Mouse (Mus musculus): ENCODE data around the gene Cep152. TPM values are rescaled to one million over a fixed set of nuclear protein-coding genes. Genes with fewer than 3 reads are reported as not detected.
A peak's percentile ranks its signal among the peaks of the same experiment; 100 is the strongest.

Gene Cep152
- polyA plus RNA-seq, 1 experiment from 2014 or later = 2.8 TPM

DNA sequence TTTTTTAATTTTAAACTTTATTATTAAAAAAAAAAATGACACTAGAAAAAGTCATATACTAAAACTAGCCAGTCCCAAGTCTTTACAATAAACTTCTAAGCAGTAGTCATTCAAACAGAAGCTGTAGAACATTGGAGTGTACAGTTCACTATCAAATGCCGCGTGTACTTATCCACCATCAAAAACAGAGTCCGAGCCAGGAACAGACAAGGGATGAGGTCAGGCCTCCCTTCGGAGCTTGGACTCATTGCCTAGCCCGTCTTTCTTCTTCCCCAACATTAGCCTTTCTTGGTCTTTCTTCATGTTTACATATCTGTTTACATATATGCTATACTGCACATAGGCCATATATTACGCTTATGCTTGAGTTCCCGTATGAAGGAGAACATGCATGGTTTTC is 9.5 kb downstream of the Cep152 start:
- Histone ChIP-seq H3K4me2 (replicated peaks) (no peak overlapping the region), H3K9me3 (ENCODE audit: control insufficient read depth, low read length) (no peaks in the 10 kb centered on the region), H3K9ac (no peak overlapping the region), H3K27ac (no peak overlapping the region), H3K4me3 (replicated peaks; ENCODE audit: low read length) (no peak overlapping the region), H3K4me1 (replicated peaks; ENCODE audit: control insufficient read depth, insufficient read depth, low read length) (no peaks in the 10 kb centered on the region), H3K27me3 (ENCODE audit: control insufficient read depth, insufficient read depth, low read length) (no peaks in the 10 kb centered on the region), H3K36me3 (replicated peaks; ENCODE audit: control insufficient read depth, insufficient read depth) (peaks cover 48% of the 10 kb centered on the region)
- no peak for DNase-seq (ENCODE audit: low spot score)
- WGBS = 97% methylated on average over 7 of the region's 7 CpGs
- ATAC-seq (ENCODE audit: low FRiP score) = no peak

DNA sequence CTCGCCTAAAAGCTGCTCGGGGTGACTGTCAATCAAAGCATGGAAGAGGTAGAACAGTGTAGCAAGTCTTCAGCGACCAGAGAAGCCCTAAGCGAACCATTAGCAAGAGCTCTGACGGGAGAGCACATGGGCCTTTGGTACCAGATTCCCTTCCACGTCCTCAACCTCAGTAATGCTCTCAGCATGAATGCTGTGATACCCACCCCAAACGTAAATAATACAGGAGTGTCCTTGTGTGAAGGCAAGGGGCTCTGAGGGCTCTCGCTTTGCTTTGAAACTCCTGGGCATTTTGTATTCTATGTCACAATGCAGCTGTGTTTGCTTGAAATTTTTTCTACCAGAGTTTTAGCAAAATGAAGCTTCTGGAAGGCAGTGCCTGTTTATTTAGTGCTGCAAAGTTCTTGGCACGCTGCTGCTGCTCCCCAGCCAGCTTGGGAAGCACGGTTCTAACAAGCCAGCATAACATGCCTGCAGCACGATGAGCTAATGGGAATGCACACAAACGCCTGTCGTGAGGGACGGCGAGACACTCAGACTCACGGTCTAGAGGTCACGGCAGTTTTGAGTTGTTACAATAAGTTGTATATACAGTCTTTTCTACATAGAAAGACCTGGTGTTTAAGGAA is 18.6 kb downstream of the Cep152 start:
- Histone ChIP-seq H3K4me3 (replicated peaks; ENCODE audit: low read length) (no peak overlapping the region), H3K9me3 (ENCODE audit: control insufficient read depth, low read length) (no peaks in the 10 kb centered on the region), H3K9ac (no peak overlapping the region), H3K4me2 (replicated peaks) (no peak overlapping the region), H3K4me1 (replicated peaks; ENCODE audit: control insufficient read depth, insufficient read depth, low read length) (no peaks in the 10 kb centered on the region), H3K27me3 (ENCODE audit: control insufficient read depth, insufficient read depth, low read length) (no peaks in the 10 kb centered on the region), H3K27ac (no peak overlapping the region), H3K36me3 (replicated peaks; ENCODE audit: control insufficient read depth, insufficient read depth) (peaks cover 34% of the 10 kb centered on the region)
- WGBS = 82% methylated on average over 17 of the region's 17 CpGs
- no peak for ATAC-seq (ENCODE audit: low FRiP score)
- DNase-seq (ENCODE audit: low spot score) = no peak

DNA sequence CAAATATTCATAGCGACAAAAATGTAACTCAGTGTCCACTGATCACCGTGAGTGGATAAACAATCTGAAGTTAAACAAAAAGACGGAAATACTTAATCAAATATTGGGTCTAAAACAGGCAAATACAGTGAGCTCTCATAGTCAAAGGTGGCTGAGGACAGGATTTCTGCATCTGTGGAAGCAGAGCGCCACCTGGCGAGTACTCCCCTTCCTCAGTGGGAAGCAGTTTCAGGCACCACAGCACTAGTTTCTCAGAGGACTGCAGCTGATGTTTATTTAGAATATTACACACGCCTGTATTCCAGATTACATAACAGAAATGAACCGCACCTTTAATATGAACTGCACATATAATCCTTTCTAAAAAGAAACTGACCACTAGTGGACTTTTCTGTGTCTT is 20.3 kb downstream of the Cep152 start:
- 78% methylated on average over 7 of the region's 7 CpGs for WGBS
- H3K36me3 ChIP-seq (replicated peaks; ENCODE audit: control insufficient read depth, insufficient read depth) = peaks cover 25% of the 10 kb centered on the region
- no peaks in the 10 kb centered on the region for H3K4me1 ChIP-seq (replicated peaks; ENCODE audit: control insufficient read depth, insufficient read depth, low read length)
- DNase-seq (ENCODE audit: low spot score) (peak; percentile 66), ATAC-seq (ENCODE audit: low FRiP score) (no peak)
- H3K27me3 ChIP-seq (ENCODE audit: control insufficient read depth, insufficient read depth, low read length) = no peaks in the 10 kb centered on the region
- H3K9me3 ChIP-seq (ENCODE audit: control insufficient read depth, low read length) = no peaks in the 10 kb centered on the region
- H3K9ac ChIP-seq = no peak overlapping the region
- H3K27ac ChIP-seq = no peak overlapping the region
- no peak overlapping the region for H3K4me3 ChIP-seq (replicated peaks; ENCODE audit: low read length)
- H3K4me2 ChIP-seq (replicated peaks) = no peak overlapping the region

DNA sequence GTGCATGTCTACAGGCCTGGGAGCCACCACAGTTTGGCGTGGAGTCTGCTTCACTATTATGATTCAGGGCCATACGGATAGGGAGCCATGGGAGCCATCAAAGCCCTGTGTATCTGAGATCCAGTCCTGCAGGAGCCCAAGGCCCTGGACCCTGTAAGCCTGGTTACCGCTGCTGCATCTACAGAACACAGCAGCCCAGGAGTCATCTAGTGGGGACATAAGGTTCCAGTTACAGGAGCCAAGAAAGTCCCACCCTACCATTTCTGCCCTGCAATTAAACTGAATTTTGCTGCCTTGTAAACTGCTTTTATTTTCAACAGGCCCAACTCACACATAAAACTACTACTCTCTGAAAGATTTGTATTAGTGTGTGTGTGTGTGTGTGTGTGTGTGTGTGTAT is 21.9 kb downstream of the Cep152 start:
- H3K4me2 ChIP-seq (replicated peaks) = no peak overlapping the region
- H3K27ac ChIP-seq = no peak overlapping the region
- H3K9ac ChIP-seq = no peak overlapping the region
- DNase-seq (ENCODE audit: low spot score) = no peak
- ATAC-seq (ENCODE audit: low FRiP score) = no peak
- no peaks in the 10 kb centered on the region for H3K27me3 ChIP-seq (ENCODE audit: control insufficient read depth, insufficient read depth, low read length)
- no peak overlapping the region for H3K4me3 ChIP-seq (replicated peaks; ENCODE audit: low read length)
- peaks cover 19% of the 10 kb centered on the region for H3K36me3 ChIP-seq (replicated peaks; ENCODE audit: control insufficient read depth, insufficient read depth)
- no peaks in the 10 kb centered on the region for H3K9me3 ChIP-seq (ENCODE audit: control insufficient read depth, low read length)
- 93% methylated on average over 3 of the region's 3 CpGs for WGBS
- no peaks in the 10 kb centered on the region for H3K4me1 ChIP-seq (replicated peaks; ENCODE audit: control insufficient read depth, insufficient read depth, low read length)

DNA sequence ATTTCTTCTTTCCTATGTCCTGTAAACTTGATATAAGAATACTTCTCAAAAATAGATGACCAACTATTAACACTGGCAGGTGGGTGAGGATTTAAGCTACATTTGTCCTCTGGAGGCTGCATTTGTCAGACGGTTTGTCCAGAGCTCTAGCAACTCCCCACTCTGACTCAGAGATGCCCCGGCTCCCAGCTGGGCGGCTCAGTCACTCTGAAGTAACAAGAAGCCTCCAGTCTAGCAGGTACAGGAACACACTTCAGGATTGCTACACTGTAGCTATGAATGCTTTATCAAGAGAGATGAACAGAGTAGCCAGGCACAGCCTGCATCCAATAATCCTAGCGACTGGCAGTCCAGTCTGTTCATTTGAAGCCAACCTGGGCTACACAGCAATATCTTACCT is 26.0 kb downstream of the Cep152 start:
- Histone ChIP-seq H3K27me3 (ENCODE audit: control insufficient read depth, insufficient read depth, low read length) (no peaks in the 10 kb centered on the region), H3K36me3 (replicated peaks; ENCODE audit: control insufficient read depth, insufficient read depth) (peaks cover 19% of the 10 kb centered on the region), H3K4me2 (replicated peaks) (no peak overlapping the region), H3K27ac (no peak overlapping the region), H3K4me1 (replicated peaks; ENCODE audit: control insufficient read depth, insufficient read depth, low read length) (no peaks in the 10 kb centered on the region), H3K9ac (no peak overlapping the region), H3K9me3 (ENCODE audit: control insufficient read depth, low read length) (no peaks in the 10 kb centered on the region), H3K4me3 (replicated peaks; ENCODE audit: low read length) (no peak overlapping the region)
- DNase-seq (ENCODE audit: low spot score) = no peak
- 85% methylated on average over 4 of the region's 4 CpGs for WGBS
- ATAC-seq (ENCODE audit: low FRiP score) = no peak

DNA sequence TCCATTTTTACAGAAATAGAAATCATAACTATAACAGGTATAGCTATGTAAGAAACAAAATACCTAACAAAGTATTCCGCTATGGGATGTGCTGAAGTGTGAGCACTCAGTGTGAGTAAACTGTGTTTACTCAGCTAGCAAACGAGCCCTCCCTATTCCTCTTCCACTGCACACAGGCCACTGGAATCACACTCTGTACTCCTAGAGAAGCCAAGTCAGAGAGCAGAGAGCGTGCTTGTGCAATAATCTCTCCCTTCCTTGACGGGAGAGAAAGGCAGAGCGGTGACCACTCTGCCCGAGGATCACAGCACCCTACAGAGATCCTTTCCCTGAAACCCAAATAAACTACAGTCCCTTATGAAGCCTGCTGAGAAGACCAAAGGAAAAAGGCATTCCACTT is 26.7 kb downstream of the Cep152 start:
- DNase-seq (ENCODE audit: low spot score) (no peak), ATAC-seq (ENCODE audit: low FRiP score) (no peak)
- H3K9ac ChIP-seq = no peak overlapping the region
- H3K4me1 ChIP-seq (replicated peaks; ENCODE audit: control insufficient read depth, insufficient read depth, low read length) = no peaks in the 10 kb centered on the region
- no peaks in the 10 kb centered on the region for H3K27me3 ChIP-seq (ENCODE audit: control insufficient read depth, insufficient read depth, low read length)
- WGBS = 82% methylated on average over 6 of the region's 6 CpGs
- H3K27ac ChIP-seq = no peak overlapping the region
- H3K9me3 ChIP-seq (ENCODE audit: control insufficient read depth, low read length) = no peaks in the 10 kb centered on the region
- H3K4me2 ChIP-seq (replicated peaks) = no peak overlapping the region
- H3K4me3 ChIP-seq (replicated peaks; ENCODE audit: low read length) = no peak overlapping the region
- peaks cover 19% of the 10 kb centered on the region for H3K36me3 ChIP-seq (replicated peaks; ENCODE audit: control insufficient read depth, insufficient read depth)

DNA sequence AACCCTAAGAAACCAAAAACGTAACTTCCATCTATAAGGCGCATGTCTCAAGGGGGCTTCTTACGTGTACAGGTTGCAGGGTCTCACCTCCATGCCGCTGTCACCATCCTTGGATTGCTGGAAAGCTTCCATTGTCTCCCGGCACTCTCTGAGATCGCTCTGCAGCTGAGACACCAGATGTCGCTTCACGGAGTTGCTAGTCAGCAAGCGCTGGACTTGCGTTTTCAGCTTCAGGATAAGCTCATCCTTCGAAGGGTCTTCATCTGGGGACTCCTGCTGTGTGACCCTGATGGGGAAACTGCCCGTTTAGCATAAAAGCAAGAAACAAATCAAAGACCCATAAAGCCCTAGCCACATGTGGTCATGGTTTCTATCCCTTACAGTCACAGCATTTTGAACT is 30.1 kb downstream of the Cep152 start:
- 76% methylated on average over 12 of the region's 12 CpGs for WGBS

DNA sequence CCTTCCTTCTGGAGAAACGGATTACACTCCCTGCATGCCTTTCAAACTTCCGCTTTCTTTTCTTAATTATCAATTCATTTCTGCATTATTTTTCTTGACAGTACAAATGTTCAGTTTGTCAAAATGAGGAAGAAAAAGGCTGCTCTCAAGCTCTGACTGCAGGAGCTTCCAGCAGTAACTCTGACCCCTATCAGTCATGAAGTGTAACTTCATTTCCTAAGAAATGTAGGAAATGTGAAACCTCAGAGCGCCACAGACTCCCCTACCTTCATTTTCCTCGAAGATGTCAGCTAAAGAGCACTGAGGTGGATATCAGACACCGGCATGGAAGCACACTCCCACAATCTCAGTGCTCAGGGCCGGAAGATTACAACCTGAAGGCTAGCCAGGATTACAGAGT is 30.8 kb downstream of the Cep152 start:
- ATAC-seq (ENCODE audit: low FRiP score) (no peak), DNase-seq (ENCODE audit: low spot score) (no peak)
- Histone ChIP-seq H3K4me3 (replicated peaks; ENCODE audit: low read length) (no peak overlapping the region), H3K4me2 (replicated peaks) (no peak overlapping the region), H3K9ac (no peak overlapping the region), H3K4me1 (replicated peaks; ENCODE audit: control insufficient read depth, insufficient read depth, low read length) (no peaks in the 10 kb centered on the region), H3K36me3 (replicated peaks; ENCODE audit: control insufficient read depth, insufficient read depth) (peaks cover 3% of the 10 kb centered on the region), H3K27ac (no peak overlapping the region), H3K9me3 (ENCODE audit: control insufficient read depth, low read length) (no peaks in the 10 kb centered on the region), H3K27me3 (ENCODE audit: control insufficient read depth, insufficient read depth, low read length) (no peaks in the 10 kb centered on the region)
- 86% methylated on average over 6 of the region's 6 CpGs for WGBS

More for the DNA sequence above, 30.1 kb downstream of the Cep152 start:
- Histone ChIP-seq H3K27ac (no peak overlapping the region), H3K4me1 (replicated peaks; ENCODE audit: control insufficient read depth, insufficient read depth, low read length) (no peaks in the 10 kb centered on the region), H3K27me3 (ENCODE audit: control insufficient read depth, insufficient read depth, low read length) (no peaks in the 10 kb centered on the region), H3K9me3 (ENCODE audit: control insufficient read depth, low read length) (no peaks in the 10 kb centered on the region), H3K4me3 (replicated peaks; ENCODE audit: low read length) (no peak overlapping the region), H3K4me2 (replicated peaks) (no peak overlapping the region), H3K9ac (no peak overlapping the region), H3K36me3 (replicated peaks; ENCODE audit: control insufficient read depth, insufficient read depth) (peaks cover 3% of the 10 kb centered on the region)
- no peak for ATAC-seq (ENCODE audit: low FRiP score)
- no peak for DNase-seq (ENCODE audit: low spot score)

DNA sequence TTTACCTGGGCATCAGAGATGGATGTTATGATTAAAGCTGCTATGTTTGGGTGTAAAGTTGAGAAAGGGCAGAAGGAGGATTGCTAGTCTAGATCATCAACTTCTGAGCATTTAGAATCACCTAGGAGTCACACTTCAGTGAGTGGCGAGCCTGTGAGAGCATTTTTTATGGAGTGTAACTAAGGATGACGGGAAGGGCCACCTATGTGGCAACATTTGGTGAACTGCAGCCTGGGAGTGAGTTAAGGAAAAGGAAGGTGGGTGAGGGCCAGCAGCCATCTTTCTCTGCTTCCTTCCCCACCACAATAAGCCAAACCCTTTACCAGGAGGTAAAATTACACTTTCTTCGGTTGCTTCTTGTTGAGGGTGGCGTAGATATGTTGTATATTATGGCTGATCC is 33.0 kb downstream of the Cep152 start:
- Histone ChIP-seq H3K27me3 (ENCODE audit: control insufficient read depth, insufficient read depth, low read length) (no peaks in the 10 kb centered on the region), H3K4me3 (replicated peaks; ENCODE audit: low read length) (no peak overlapping the region), H3K9ac (no peak overlapping the region), H3K36me3 (replicated peaks; ENCODE audit: control insufficient read depth, insufficient read depth) (peaks cover 17% of the 10 kb centered on the region), H3K4me1 (replicated peaks; ENCODE audit: control insufficient read depth, insufficient read depth, low read length) (no peaks in the 10 kb centered on the region), H3K9me3 (ENCODE audit: control insufficient read depth, low read length) (no peaks in the 10 kb centered on the region), H3K27ac (no peak overlapping the region), H3K4me2 (replicated peaks) (no peak overlapping the region)
- WGBS = 96% methylated on average over 4 of the region's 4 CpGs
- DNase-seq (ENCODE audit: low spot score) (no peak), ATAC-seq (ENCODE audit: low FRiP score) (no peak)

DNA sequence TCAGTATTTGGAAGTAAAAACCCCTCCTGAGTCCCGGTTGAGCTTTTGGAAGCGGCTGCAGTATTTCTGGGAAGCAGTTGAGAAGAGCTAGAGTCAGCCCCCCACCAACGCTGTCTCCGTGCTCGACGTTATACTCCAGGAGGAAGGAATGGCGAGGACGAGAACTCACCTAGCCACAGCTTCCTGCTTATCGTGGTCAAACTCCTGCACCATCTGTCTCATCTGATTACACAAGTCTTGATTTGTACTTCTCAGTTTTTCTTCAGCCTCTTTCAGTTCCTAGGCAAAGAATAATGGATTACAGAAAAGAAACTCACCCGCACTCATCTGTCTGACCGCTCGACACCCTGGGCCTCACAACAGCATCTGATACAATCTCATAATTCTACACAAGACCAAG is 35.6 kb downstream of the Cep152 start:
- ATAC-seq (ENCODE audit: low FRiP score) (no peak), DNase-seq (ENCODE audit: low spot score) (no peak)
- H3K9me3 ChIP-seq (ENCODE audit: control insufficient read depth, low read length) = no peaks in the 10 kb centered on the region
- 95% methylated on average over 12 of the region's 12 CpGs for WGBS
- no peak overlapping the region for H3K4me3 ChIP-seq (replicated peaks; ENCODE audit: low read length)
- H3K27ac ChIP-seq = no peak overlapping the region
- no peak overlapping the region for H3K9ac ChIP-seq
- no peaks in the 10 kb centered on the region for H3K4me1 ChIP-seq (replicated peaks; ENCODE audit: control insufficient read depth, insufficient read depth, low read length)
- no peak overlapping the region for H3K4me2 ChIP-seq (replicated peaks)
- H3K27me3 ChIP-seq (ENCODE audit: control insufficient read depth, insufficient read depth, low read length) = no peaks in the 10 kb centered on the region
- peaks cover 26% of the 10 kb centered on the region for H3K36me3 ChIP-seq (replicated peaks; ENCODE audit: control insufficient read depth, insufficient read depth)

Data from hindbrain, embryonic 14.5 days (tissue).